Mouse (Mus musculus): ENCODE measurements at regions not wholly inside any gene's neighbourhood (a gene's known extent, or its start where the extent isn't known, plus 50 kb on each side); places are given as distances from the start of the nearest gene placed in this dataset.
A peak's percentile ranks its signal among the peaks of the same experiment; 100 is the strongest.

DNA sequence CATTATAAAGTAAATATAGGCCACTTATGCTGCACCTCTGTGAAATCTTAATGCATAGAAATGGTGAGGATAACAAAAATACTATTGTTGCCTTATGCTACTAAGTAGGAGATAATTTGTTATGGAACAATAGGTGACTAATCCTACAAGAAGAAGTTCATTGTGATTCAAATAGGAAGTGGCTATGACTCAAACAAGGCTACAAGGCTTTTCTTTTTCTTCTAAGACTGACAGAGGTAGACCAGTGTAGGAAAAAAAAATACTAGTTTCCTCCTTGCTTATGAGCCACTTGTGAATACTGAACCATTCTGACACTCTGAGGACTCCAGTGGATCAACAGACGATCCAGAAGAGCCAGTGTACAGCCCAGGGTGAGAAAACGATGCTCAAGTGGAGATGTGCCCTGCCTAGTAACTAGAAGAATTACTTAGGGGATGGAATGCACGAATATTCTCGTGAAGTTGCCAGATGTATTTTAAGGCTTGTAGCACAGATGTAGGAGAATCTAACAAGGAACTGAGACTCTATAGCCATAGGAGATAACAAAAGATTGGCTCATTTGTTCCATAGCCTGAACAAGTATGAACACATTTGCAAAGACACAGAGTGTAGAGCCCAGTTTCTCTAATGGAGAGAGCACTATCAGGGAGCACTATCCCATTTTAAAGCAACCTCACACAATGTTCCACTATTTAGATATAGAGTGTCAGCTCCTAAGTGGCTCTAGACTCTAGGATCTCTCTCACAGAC is 60.3 kb downstream of the Fzd1 start:
- intact Hi-C loops (cut with DNase I), result no loop called here
- DNase-seq (ENCODE audit: low spot score in 2 of 2), result no peak

DNA sequence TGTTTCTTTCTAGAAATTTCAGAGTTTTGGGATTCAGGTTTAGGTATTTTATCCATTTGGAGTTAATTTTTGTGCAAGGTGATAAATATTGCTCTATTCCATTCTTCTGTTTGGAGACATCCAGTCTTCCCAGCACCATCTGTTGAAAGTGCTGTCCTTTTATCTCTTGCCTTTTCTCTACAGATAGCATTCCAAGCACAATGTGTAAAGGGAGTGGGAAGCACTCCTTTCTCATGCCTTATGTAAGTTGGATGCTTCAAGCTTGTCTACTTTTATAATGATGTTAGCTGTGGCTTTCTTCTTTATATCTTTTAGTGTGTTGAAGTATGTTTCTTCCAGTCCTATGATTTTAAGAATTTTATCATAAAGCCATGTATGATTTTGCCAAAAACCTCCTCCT is 61.1 kb downstream of the Fzd1 start:
- peak in 1 of 2 experiments; percentile 50 for DNase-seq (ENCODE audit: low spot score in 2 of 2)
- intact Hi-C loops (cut with DNase I), result no loop called here

DNA sequence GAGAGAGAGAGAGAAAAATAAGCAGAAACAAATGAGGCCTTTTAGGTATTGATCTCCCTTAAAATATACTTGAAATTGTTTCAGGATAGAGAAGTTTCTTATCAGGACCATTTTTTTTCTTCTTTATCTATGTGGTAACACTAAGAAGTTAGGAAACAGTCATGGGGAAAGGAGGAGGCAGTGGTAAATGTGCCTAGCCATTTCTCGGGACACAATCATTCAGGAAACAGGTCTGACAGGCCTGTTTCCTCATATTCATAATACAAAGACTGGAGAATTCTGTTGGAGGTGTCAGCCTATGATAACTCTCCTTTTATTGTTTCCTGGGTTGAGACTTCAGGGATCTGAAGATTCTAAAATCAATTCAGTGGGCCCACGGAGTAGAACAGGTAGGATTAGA is 68.7 kb downstream of the Fzd1 start:
- DNase-seq (ENCODE audit: low spot score in 2 of 2), result no peak
- intact Hi-C loops (cut with DNase I), result no loop called here

DNA sequence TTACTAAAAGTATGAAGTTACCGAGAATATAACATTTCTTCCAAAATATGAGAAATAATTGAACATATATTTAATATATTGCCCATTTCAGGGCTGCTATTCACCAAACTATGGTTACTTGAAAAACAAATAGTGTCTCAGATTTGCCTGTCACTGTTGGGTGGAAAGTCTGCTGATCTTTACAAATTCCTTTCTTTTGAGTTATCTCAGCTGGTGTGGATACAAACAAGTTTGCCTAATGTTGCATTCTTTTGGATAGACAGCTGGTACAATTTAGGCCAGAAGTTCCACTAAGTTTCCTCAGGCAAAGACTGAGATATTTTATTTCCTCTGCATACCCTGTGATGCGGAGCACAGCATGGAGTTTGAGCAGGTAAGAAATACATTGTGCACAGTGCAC is 82.5 kb downstream of the Fzd1 start:
- intact Hi-C loops (cut with DNase I), result no loop called here
- no peak for DNase-seq (ENCODE audit: low spot score in 2 of 2)

DNA sequence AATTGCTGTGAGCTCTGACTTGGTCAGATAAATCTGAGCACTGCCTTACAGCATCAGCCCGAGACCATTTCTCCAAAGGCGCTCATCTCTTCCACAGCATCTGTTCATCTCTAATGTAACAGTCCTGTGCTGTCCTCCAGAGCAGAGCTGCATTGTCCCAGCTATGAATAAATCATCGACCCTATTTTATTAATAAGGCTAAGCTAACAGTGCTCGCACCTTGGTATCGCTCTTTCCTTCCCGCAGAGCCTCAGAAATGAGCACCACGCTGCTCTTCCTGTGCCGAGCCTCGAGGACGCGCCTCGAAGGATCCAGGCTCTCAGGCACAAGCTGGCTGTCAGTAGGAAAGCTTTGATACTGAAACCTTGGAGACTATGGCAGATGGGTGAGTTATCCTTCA is 91.5 kb downstream of the Fzd1 start:
- no peak for DNase-seq (ENCODE audit: low spot score in 2 of 2)
- intact Hi-C loops (cut with DNase I), result no loop called here

DNA sequence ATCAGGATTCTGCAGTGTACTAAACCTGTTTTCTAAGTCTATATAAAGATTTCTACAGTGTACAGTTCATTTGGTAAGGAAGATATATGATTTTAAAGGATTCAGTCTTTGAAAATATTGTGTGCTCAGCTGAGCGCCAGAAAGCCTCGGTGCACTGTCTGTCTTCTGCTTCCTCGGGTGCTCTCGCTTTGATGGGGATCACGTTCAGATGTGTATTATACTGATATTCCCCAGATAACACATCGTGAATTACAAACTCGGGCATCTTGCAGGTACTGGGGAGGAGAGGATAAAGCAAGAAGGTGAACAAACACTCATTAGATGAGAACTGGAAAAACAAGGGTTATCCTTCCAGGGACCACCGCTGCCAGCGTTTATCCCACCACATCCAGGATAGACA is 91.9 kb downstream of the Fzd1 start:
- intact Hi-C loops (cut with DNase I), result no loop called here
- DNase-seq (ENCODE audit: low spot score in 2 of 2), result no peak

DNA sequence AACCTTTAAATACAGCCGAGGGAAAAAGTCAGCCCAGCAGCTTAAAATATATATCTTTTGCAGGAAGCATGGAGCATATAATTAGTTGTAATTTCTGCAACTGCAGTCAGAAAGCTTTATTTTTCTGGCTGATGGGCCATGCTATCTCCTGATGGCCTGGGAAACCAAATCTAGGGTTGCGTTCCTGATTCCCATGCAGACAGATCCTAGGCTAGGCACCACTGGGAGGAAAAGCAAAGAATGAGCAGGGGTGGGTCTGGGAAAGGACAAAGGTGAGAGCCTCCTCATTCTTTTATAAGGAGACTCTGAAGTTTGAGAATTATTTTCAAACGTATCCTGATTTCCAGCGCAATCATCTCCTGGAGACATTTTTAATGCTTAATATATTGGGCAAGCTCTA is 92.9 kb downstream of the Fzd1 start:
- no peak for DNase-seq (ENCODE audit: low spot score in 2 of 2)
- intact Hi-C loops (cut with DNase I), result no loop called here

DNA sequence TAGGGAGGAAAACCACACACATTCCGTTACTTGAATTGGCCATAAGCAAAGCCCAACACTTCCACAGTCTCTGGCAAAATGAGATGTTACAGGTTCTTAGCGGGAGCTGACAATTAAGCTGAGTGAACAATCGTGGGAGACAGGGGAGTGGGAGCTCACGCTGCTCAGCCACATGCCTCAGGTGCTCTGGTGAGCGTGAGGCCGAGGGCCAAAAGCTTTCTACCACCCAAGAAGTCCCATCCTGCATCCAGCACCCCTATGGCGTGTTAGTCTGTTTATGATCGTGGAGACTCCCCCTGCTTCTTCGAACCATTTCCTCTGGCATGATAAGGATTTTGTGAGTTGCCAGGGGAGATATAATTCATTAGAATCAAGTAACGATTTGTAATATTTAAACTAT is 93.3 kb downstream of the Fzd1 start:
- intact Hi-C loops (cut with DNase I), result no loop called here
- DNase-seq (ENCODE audit: low spot score in 2 of 2), result no peak

DNA sequence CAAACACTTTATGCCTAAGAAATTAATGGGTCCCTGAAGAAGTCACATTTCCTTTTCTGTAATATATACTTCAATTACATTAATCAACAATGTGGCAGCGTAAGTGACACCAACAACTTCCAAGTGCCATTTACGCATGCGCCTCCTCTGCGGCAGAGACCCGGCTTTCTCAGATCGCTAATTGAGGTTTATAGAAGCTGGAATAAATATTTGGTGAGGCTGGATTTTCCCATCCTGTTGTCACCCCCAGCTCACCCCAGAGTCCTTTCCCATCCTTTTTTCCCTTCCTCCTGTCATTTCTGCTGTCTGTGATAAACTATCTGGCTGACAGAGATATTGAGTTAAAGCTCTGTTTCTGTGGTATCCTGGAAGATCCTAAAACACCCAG is 95.6 kb downstream of the Fzd1 start:
- intact Hi-C loops (cut with DNase I), result no loop called here
- no peak for DNase-seq (ENCODE audit: low spot score in 2 of 2)

DNA sequence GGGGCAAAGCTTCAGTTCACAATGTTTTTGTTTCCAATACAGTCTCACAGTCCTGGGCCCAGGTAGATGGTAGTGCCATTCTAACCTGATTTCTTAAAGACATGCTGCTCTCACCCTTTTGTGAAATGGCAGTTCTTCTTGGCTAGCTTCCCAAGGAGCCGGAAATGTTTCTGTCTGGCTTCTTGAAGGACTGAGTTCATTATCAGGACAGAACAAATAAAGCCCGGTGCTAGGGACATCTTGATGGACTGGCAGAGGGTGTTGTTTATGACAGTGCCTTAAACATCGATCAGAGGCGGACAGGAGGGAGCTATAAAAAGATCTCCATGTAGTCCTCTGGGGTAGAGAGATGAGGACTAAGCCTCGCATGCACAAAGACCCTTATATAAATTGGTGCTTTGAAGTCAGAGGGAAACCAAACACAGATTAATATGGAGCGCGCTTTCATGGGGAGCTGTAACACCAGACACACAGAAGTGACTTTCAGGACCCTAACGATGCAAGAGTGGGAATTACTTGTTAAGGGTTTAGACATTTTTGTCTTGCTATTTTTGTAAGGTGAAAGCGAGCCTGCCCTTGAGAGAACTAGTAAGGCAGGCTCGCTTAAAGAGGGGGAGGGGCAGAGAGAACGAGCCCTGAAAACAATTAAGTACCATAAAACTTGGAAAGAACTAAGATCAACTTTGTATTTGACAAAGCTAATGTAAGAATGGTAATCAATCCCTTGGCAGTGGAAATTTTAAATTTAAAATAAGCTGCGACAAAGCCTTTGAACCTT is 96.2 kb downstream of the Fzd1 start:
- intact Hi-C loops (cut with DNase I), result no loop called here

DNA sequence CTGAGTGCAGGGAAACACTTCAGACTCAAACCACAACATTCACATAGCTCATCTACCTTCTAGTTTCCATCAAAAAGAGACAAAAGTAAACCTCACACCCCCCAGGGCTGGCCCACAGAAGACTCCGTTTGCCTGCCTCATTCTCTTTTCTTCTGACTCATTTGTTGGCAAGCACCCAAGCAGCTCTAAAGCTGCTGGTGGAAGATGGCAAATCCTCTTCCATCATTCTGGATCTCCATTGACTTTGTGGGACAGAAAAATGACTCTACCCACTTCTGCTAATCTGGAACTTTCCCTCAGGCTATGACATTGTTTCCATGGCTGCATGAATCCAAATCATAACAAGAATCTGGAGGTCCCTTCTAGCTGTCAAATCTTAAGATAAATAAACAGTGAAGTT is 99.9 kb downstream of the Fzd1 start:
- intact Hi-C loops (cut with DNase I), result no loop called here
- peak in 1 of 2 experiments; percentile 7 for DNase-seq (ENCODE audit: low spot score in 2 of 2)

More for the DNA sequence above, 96.2 kb downstream of the Fzd1 start:
- no peak for DNase-seq (ENCODE audit: low spot score in 2 of 2)

DNA sequence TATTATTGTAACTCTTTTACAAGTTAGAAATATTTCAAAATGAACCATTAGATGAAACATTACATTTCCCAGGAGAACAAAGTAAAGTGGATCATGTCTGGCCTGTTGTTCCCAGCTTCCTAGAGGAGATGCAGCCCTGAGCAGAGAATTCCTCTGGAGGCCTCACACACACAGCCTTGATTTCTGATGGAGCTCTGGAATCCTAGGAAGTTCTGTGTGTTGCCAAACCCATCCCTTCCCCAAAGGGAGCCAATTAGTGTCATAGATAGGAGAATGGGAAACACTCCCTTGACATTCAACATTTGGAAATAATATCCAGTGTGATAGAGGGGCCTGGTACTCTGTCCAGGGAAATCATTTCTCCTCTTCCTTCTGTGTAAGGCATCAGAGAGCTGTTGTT is 103.6 kb downstream of the Fzd1 start:
- intact Hi-C loops (cut with DNase I), result no loop called here
- no peak for DNase-seq (ENCODE audit: low spot score in 2 of 2)

DNA sequence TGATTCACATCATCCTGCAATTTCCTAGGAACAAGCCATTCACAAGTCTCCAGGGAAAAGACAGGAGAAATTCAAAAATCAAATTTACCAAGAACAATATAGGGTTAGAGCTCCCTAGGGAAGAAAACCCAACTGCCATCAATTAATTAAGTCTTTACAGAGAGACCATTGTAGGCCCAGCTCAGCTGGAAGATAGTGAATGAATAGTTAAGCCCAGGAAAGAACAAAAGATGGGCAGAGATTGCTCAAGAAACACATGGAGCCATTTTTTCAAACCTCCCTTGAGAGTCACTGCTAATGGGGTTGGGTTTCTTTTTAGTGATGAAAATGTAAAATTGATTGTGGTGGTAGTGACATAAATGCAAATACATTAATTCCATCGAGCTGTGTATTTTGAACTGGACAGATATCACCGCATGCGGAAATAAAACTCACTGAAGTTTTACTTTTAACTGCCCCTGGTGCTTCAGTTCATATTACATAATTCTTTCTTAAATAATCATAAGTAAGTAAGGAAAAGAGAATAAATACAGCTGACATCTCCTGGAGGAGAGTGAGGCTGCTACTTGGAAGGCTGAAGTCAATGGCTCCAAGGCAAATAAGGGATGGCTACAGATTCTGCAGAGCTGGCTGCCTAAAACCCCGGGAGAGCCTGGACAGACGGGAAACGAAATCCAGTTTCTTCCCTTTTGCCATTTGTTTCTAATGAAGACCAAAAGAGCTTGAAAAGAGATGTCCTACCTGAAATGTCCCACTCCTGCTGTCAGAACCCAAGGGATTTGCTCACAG is 106.5 kb downstream of the Fzd1 start:
- DNase-seq (ENCODE audit: low spot score in 2 of 2), result no peak
- intact Hi-C loops (cut with DNase I), result no loop called here

DNA sequence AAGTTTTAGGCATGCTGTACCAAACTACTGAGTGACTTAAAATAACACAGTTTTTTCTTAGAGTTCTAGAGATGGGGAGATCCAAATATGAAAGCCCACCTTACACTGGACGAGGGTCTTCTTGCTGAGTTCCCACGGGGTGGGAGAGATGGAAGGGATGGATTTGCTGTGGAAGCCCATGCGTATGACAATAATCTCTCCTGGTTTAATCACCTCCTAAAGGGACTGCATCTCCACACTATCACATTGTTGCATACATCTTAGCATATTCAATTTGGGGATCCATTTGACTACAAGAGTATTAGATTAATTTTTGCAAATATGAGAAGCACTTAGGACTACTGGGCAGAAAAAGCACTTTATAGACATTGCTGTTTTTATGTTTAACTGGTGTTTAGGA is 107.1 kb downstream of the Fzd1 start:
- intact Hi-C loops (cut with DNase I), result no loop called here

DNA sequence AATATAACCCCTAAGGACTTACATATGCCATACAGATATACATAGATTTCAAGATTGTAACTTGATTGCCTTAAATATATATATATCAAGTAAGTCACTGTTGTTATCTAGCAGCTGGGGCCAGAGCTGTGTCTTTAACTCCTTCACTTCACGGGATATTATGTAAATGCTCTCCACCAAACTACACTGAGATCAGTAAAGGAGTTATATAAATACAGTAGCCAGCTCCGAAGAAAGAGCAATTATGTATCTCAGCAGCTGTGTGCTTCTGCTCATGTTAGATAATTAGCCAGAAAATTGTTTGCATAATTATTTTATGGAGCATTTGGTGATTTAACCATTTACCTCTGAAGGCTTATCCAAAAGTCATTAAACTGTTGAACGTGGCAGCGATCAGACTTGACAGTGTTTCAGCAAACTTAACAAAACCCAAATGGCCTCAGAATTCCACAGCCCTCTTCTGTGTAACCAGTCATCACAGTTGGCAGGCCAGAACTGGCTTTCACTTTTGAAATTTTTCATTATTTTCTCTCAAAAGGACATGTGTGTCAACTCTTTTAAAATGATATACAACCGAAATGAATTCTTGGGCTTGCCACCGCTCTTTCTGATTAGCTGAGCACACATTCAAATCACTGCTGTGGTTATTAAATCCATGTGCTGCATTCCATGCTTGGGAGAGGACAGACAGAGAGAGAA is 107.8 kb downstream of the Fzd1 start:
- intact Hi-C loops (cut with DNase I), result no loop called here
- DNase-seq (ENCODE audit: low spot score in 2 of 2), result no peak

More for the DNA sequence above, 107.1 kb downstream of the Fzd1 start:
- DNase-seq (ENCODE audit: low spot score in 2 of 2), result no peak

DNA sequence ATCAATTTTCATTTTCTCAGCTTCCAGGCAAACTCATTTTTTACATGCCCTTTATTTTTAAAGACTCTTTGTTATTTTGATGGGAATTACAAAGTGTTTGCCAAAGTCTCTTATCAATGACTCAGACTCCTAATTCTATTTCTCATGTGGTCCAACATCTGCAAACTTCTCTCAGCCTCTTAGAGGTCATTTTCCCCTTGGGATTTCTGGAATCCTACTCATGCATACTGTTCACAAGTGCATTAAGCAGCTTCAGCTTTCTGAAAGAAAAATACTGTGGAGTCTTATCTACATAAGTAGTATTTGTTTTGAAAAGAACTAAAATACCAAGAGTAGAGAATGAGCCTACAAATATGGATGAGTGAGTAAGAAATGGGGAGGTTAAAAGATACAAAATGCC is 116.8 kb downstream of the Fzd1 start:
- intact Hi-C loops (cut with DNase I), result no loop called here
- DNase-seq (ENCODE audit: low spot score in 2 of 2), result no peak

DNA sequence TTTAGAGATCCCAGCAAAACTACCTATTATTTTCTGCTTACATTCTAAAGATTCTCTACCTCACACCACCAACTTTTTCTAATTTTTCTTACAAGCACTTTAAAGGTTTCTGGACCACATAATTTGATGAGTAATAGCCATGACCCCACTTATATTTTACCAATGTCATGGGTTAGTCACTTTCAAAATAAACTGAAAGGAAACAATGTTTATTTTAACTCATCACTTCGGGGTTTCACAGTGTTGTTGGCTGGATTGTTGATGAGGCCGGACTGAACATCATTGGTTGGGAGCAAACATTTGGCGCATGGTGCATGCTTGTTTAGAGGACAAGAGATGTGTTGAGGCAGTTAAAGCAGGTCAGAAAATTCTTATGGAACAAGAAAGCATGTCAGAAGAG is 124.1 kb downstream of the Fzd1 start:
- DNase-seq (ENCODE audit: low spot score in 2 of 2), result no peak
- intact Hi-C loops (cut with DNase I), result no loop called here

DNA sequence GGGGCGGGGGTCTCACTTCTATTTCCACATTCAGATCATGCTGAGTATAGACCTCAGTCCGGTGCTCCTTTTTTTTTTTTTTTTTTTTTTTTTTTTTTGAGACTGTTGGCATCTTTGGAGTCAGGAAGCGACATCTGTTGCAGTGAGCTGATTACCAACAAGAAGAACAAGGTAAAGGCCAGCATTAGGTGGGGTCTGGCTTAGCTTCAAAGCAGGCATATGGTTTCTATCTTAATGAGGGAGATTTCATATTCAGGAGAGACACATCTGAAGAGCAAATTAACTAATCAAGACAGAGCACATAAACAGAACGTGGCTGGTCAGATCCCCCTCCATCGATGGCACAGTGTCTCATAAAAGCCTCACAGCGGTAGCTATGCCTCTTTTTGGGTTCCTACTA is 132.6 kb downstream of the Fzd1 start:
- DNase-seq (ENCODE audit: low spot score in 2 of 2), result no peak
- intact Hi-C loops (cut with DNase I), result no loop called here

DNA sequence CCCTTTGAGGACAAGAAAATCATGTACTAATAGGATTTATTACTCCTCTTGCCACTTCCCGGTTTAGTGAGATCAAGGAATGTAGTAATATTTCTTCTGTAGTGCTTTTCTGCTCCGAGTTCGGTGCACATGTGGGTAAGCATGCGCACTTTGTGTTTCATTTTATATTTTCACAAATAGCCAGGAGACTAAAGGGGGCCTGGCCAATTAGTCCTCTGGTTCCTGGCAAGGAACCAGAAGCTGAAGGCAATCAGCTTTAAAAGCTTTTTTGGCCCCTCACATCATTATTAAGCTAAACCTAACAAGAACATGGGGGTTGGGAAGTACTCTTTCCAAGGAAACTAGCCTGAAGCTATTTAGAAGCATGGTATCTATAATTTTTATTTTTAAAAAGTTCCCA is 134.2 kb downstream of the Fzd1 start:
- no peak for DNase-seq (ENCODE audit: low spot score in 2 of 2)
- intact Hi-C loops (cut with DNase I), result no loop called here
